Mouse (Mus musculus) hindbrain, embryonic 14.5 days (tissue): ENCODE measurements at regions not wholly inside any gene's neighbourhood (a gene's known extent, or its start where the extent isn't known, plus 50 kb on each side); places are given as distances from the start of the nearest gene placed in this dataset.
A peak's percentile ranks its signal among the peaks of the same experiment; 100 is the strongest.

Source experiments
- ATAC-seq: fragments of 200-750 bp; cut with Nextera tagmentation; 2 replicates; pipeline ENCODE4 v1.8.0; 2017; ENCODE audit warnings: moderate number of reproducible peaks, mild to moderate bottlenecking, moderate TSS enrichment, moderate library complexity; ENCODE audit not compliant: low FRiP score
- DNase-seq: peaks from one replicate; pipeline ENCODE4 v3.0.0-alpha.2; 2015; ENCODE audit warnings: low spot score
- H3K27ac ChIP-seq: fragments of 300-500 bp; sonication (generic); 2 replicates; pipeline ENCODE4 v1.5.1; 2014; ENCODE audit warnings: mild to moderate bottlenecking, moderate library complexity
- H3K27me3 ChIP-seq: fragments of 300-500 bp; sonication (generic); 2 replicates; pipeline ENCODE4 v1.6.1; 2014; ENCODE audit warnings: mild to moderate bottlenecking, low read length, mixed read lengths; ENCODE audit not compliant: control insufficient read depth, insufficient read depth
- H3K36me3 ChIP-seq: fragments of 300-500 bp; sonication (generic); replicated peaks from 2 replicates; pipeline ENCODE4 v1.6.1; 2014; ENCODE audit not compliant: control insufficient read depth, insufficient read depth
- H3K4me1 ChIP-seq: fragments of 300-500 bp; sonication (generic); replicated peaks from 2 replicates; pipeline ENCODE4 v1.6.1; 2014; ENCODE audit warnings: antibody characterized with exemption, low read length, mixed read lengths; ENCODE audit not compliant: control insufficient read depth, insufficient read depth
- H3K4me2 ChIP-seq: fragments of 300-500 bp; sonication (generic); replicated peaks from 2 replicates; pipeline ENCODE4 v1.6.1; 2014; ENCODE audit warnings: mild to moderate bottlenecking, moderate library complexity
- H3K4me3 ChIP-seq: fragments of 300-500 bp; sonication (generic); replicated peaks from 2 replicates; pipeline ENCODE4 v1.5.1; 2014; ENCODE audit warnings: mild to moderate bottlenecking, low read length
- H3K9ac ChIP-seq: fragments of 300-500 bp; sonication (generic); 2 replicates; pipeline ENCODE4 v1.6.1; 2014
- H3K9me3 ChIP-seq: fragments of 300-500 bp; sonication (generic); 2 replicates; pipeline ENCODE4 v1.6.1; 2016; ENCODE audit warnings: low read length; ENCODE audit not compliant: control insufficient read depth
- WGBS: fragments of 180-500 bp; shearing (Covaris S2); extraction: QIAGEN DNeasy Blood & Tissue Kit; methylation state at CpG from one replicate; pipeline ENCODE4 v1.1.7; 2014; 5-methylcytosine and 5-hydroxymethylcytosine counted together

GRCm38 (mm10) chr14:99366281-99366987 is 67.9 kb downstream of the Klf5 start:
- Histone ChIP-seq H3K4me2 (peak overlapping the region; percentile 13; the same call in 1 of the 2 replicates), H3K27ac (no peak overlapping the region), H3K9ac (no peak overlapping the region), H3K27me3 (no peaks in the 10 kb centered on the region), H3K9me3 (no peaks in the 10 kb centered on the region), H3K4me1 (no peaks in the 10 kb centered on the region), H3K36me3 (no peaks in the 10 kb centered on the region), H3K4me3 (no peak overlapping the region)
- whole genome bisulfite sequencing, result 52% methylated on average over 21 of the region's 21 CpGs
- ATAC-seq (peak; percentile 75), DNase-seq (no peak)

- Histone ChIP-seq H3K4me1 (no peaks in the 10 kb centered on the region), H3K36me3 (no peaks in the 10 kb centered on the region), H3K4me2 (no peak overlapping the region), H3K27ac (no peak overlapping the region), H3K4me3 (no peak overlapping the region), H3K9me3 (no peaks in the 10 kb centered on the region), H3K9ac (no peak overlapping the region), H3K27me3 (no peaks in the 10 kb centered on the region)
- WGBS, result 59% methylated on average over 11 of the region's 11 CpGs
- DNase-seq (no peak), ATAC-seq (no peak)
Measured at GRCm38 (mm10) chr14:99366996-99367555, 68.6 kb downstream of the Klf5 start.

GRCm38 (mm10) chr14:99369366-99369765 is 70.9 kb downstream of the Klf5 start:
- H3K4me3 ChIP-seq, result no peak overlapping the region
- ATAC-seq (no peak), DNase-seq (no peak)
- no peaks in the 10 kb centered on the region for H3K9me3 ChIP-seq
- H3K4me1 ChIP-seq, result no peaks in the 10 kb centered on the region
- 88% methylated on average over 5 of the region's 5 CpGs for WGBS
- H3K27ac ChIP-seq, result no peak overlapping the region
- H3K27me3 ChIP-seq, result no peaks in the 10 kb centered on the region
- no peak overlapping the region for H3K9ac ChIP-seq
- H3K36me3 ChIP-seq, result no peaks in the 10 kb centered on the region
- H3K4me2 ChIP-seq, result no peak overlapping the region

GRCm38 (mm10) chr14:99373682-99374081 is 75.2 kb downstream of the Klf5 start:
- H3K27ac ChIP-seq, result no peak overlapping the region
- no peak overlapping the region for H3K9ac ChIP-seq
- no peaks in the 10 kb centered on the region for H3K9me3 ChIP-seq
- H3K4me1 ChIP-seq, result no peaks in the 10 kb centered on the region
- DNase-seq (no peak), ATAC-seq (no peak)
- H3K27me3 ChIP-seq, result no peaks in the 10 kb centered on the region
- no peak overlapping the region for H3K4me3 ChIP-seq
- no peaks in the 10 kb centered on the region for H3K36me3 ChIP-seq
- WGBS, result 80% methylated on average over 4 of the region's 4 CpGs
- no peak overlapping the region for H3K4me2 ChIP-seq

- ATAC-seq, result no peak
- Histone ChIP-seq H3K4me3 (no peak overlapping the region), H3K36me3 (no peaks in the 10 kb centered on the region), H3K4me2 (no peak overlapping the region), H3K27me3 (no peaks in the 10 kb centered on the region), H3K27ac (no peak overlapping the region), H3K9me3 (no peaks in the 10 kb centered on the region), H3K9ac (no peak overlapping the region), H3K4me1 (no peaks in the 10 kb centered on the region)
- 68% methylated on average over 5 of the region's 5 CpGs for WGBS
- DNase-seq, result no peak
Measured at GRCm38 (mm10) chr14:99375040-99375610, 76.6 kb downstream of the Klf5 start.

- DNase-seq (no peak), ATAC-seq (no peak)
- no peaks in the 10 kb centered on the region for H3K36me3 ChIP-seq
- H3K9ac ChIP-seq, result no peak overlapping the region
- H3K27me3 ChIP-seq, result no peaks in the 10 kb centered on the region
- no peaks in the 10 kb centered on the region for H3K4me1 ChIP-seq
- no peaks in the 10 kb centered on the region for H3K9me3 ChIP-seq
- WGBS, result 86% methylated on average over 11 of the region's 11 CpGs
- H3K27ac ChIP-seq, result no peak overlapping the region
- no peak overlapping the region for H3K4me2 ChIP-seq
- H3K4me3 ChIP-seq, result no peak overlapping the region
Measured at GRCm38 (mm10) chr14:99376652-99377502, 78.4 kb downstream of the Klf5 start.

- no peak overlapping the region for H3K4me3 ChIP-seq
- no peak for DNase-seq
- no peaks in the 10 kb centered on the region for H3K4me1 ChIP-seq
- H3K4me2 ChIP-seq, result no peak overlapping the region
- no peak overlapping the region for H3K27ac ChIP-seq
- no peak for ATAC-seq
- H3K9me3 ChIP-seq, result no peaks in the 10 kb centered on the region
- no peak overlapping the region for H3K9ac ChIP-seq
- WGBS, result 93% methylated on average over 10 of the region's 10 CpGs
- H3K36me3 ChIP-seq, result no peaks in the 10 kb centered on the region
- no peaks in the 10 kb centered on the region for H3K27me3 ChIP-seq
Measured at GRCm38 (mm10) chr14:99381262-99382017, 82.9 kb downstream of the Klf5 start.

- DNase-seq (no peak), ATAC-seq (no peak)
- Histone ChIP-seq H3K9ac (no peak overlapping the region), H3K27me3 (no peaks in the 10 kb centered on the region), H3K4me2 (no peak overlapping the region), H3K4me3 (no peak overlapping the region), H3K27ac (no peak overlapping the region), H3K9me3 (no peaks in the 10 kb centered on the region), H3K36me3 (no peaks in the 10 kb centered on the region), H3K4me1 (no peaks in the 10 kb centered on the region)
- WGBS, result 91% methylated on average over 5 of the region's 5 CpGs
Measured at GRCm38 (mm10) chr14:99382051-99382450, 83.6 kb downstream of the Klf5 start.

GRCm38 (mm10) chr14:99383170-99383569 is 84.7 kb downstream of the Klf5 start:
- H3K9ac ChIP-seq, result no peak overlapping the region
- no peak overlapping the region for H3K27ac ChIP-seq
- H3K4me1 ChIP-seq, result no peaks in the 10 kb centered on the region
- no peaks in the 10 kb centered on the region for H3K9me3 ChIP-seq
- no peak overlapping the region for H3K4me3 ChIP-seq
- H3K4me2 ChIP-seq, result no peak overlapping the region
- no peaks in the 10 kb centered on the region for H3K36me3 ChIP-seq
- ATAC-seq (no peak), DNase-seq (no peak)
- 91% methylated on average over 6 of the region's 6 CpGs for WGBS
- H3K27me3 ChIP-seq, result no peaks in the 10 kb centered on the region
